Mouse (Mus musculus): ENCODE measurements at regions not wholly inside any gene's neighbourhood (a gene's known extent, or its start where the extent isn't known, plus 50 kb on each side); places are given as distances from the start of the nearest gene placed in this dataset.

- no peak for DNase-seq (ENCODE audit: low read depth)
These were observed 318.0 kb upstream of the Npvf start for GRCm38 (mm10) chr6:50972268-50972667.

- DNase-seq (ENCODE audit: low read depth) = no peak
These were observed 319.0 kb upstream of the Npvf start for GRCm38 (mm10) chr6:50973231-50973654.

GRCm38 (mm10) chr6:50973815-50974214 lies 319.6 kb upstream of the Npvf start:
- DNase-seq (ENCODE audit: low read depth) = no peak

GRCm38 (mm10) chr6:50974961-50975360 lies 320.7 kb upstream of the Npvf start:
- no peak for DNase-seq (ENCODE audit: low read depth)

GRCm38 (mm10) chr6:50976973-50977372 lies 322.7 kb upstream of the Npvf start:
- DNase-seq (ENCODE audit: low read depth) = peak; percentile 37

GRCm38 (mm10) chr6:50977381-50977780 lies 323.1 kb upstream of the Npvf start:
- DNase-seq (ENCODE audit: low read depth) = no peak

- no peak for DNase-seq (ENCODE audit: low read depth)
These were observed 323.8 kb upstream of the Npvf start for GRCm38 (mm10) chr6:50978016-50978415.

GRCm38 (mm10) chr6:50978571-50978970 lies 324.3 kb upstream of the Npvf start:
- no peak for DNase-seq (ENCODE audit: low read depth)

- no peak for DNase-seq (ENCODE audit: low read depth)
These were observed 325.5 kb upstream of the Npvf start for GRCm38 (mm10) chr6:50979764-50980163.

- no peak for DNase-seq (ENCODE audit: low read depth)
These were observed 326.1 kb upstream of the Npvf start for GRCm38 (mm10) chr6:50980311-50980710.

- DNase-seq (ENCODE audit: low read depth) = no peak
These were observed 327.6 kb upstream of the Npvf start for GRCm38 (mm10) chr6:50981702-50982309.

- DNase-seq (ENCODE audit: low read depth) = no peak
These were observed 328.6 kb upstream of the Npvf start for GRCm38 (mm10) chr6:50982856-50983255.

- no peak for DNase-seq (ENCODE audit: low read depth)
These were observed 329.4 kb upstream of the Npvf start for GRCm38 (mm10) chr6:50983511-50984099.

- no peak for DNase-seq (ENCODE audit: low read depth)
These were observed 330.1 kb upstream of the Npvf start for GRCm38 (mm10) chr6:50984157-50984905.

- no peak for DNase-seq (ENCODE audit: low read depth)
These were observed 332.2 kb upstream of the Npvf start for GRCm38 (mm10) chr6:50986270-50986924.

- DNase-seq (ENCODE audit: low read depth) = no peak
These were observed 334.3 kb upstream of the Npvf start for GRCm38 (mm10) chr6:50988561-50988960.

- no peak for DNase-seq (ENCODE audit: low read depth)
These were observed 337.4 kb upstream of the Npvf start for GRCm38 (mm10) chr6:50991528-50992125.

- no peak for DNase-seq (ENCODE audit: low read depth)
These were observed 339.7 kb upstream of the Npvf start for GRCm38 (mm10) chr6:50993952-50994351.

- peak; percentile 88 for DNase-seq (ENCODE audit: low read depth)
These were observed 348.5 kb upstream of the Npvf start for GRCm38 (mm10) chr6:51002713-51003112.

GRCm38 (mm10) chr6:51006074-51006591 lies 351.9 kb upstream of the Npvf start:
- DNase-seq (ENCODE audit: low read depth) = no peak

- no peak for DNase-seq (ENCODE audit: low read depth)
These were observed 355.5 kb upstream of the Npvf start for GRCm38 (mm10) chr6:51009526-51010340.

Data from fibroblast of lung, adult 2 months (primary cell).